Mouse (Mus musculus) gastrocnemius, adult 2 months (tissue): ENCODE results near the gene Olfr320. TPM values are rescaled to one million over a fixed set of nuclear protein-coding genes. Genes with fewer than 3 reads are reported as not detected.

ENCODE experiments used
- DNase-seq: peaks from one replicate; pipeline ENCODE4 v3.0.0; 2022
- H3K27ac ChIP-seq: fragments of 200-600 bp; 2 replicates; pipeline ENCODE4 v1.8.1; 2022; ENCODE audit warnings: mild to moderate bottlenecking
- H3K4me3 ChIP-seq: fragments of 200-600 bp; 2 replicates; pipeline ENCODE4 v1.8.1; 2022; ENCODE audit warnings: mild to moderate bottlenecking, moderate library complexity
- CTCF ChIP-seq: fragments of 200-600 bp; IDR thresholded peaks from 2 replicates; pipeline ENCODE4 v1.8.1; 2022; ENCODE audit warnings: antibody characterized with exemption, mild to moderate bottlenecking, moderate library complexity
- intact Hi-C: fragments of 180-260 bp; cut with DNase I; formaldehyde crosslinking; loops from one replicate; pipeline ENCODE4 v1.15.1; 2025
- long read RNA-seq, 2 experiments: library from polyadenylated mRNA; stranded (forward); transcript quantifications; one replicate each; pipeline ENCODE4 v2.0.0; 2021
- total RNA-seq, 2 experiments: library from RNA; stranded (reverse); gene quantifications; 2 replicates each; pipeline ENCODE4 v1.2.3; 2021

Olfr320 gene
- not detected for total RNA-seq
- long read RNA-seq, experiment 1, result 0 reads
- long read RNA-seq, experiment 2, result 0 reads

- Histone ChIP-seq H3K4me3 (no peak within 1 kb of the TSS), H3K27ac (no peak within 1 kb of the TSS)
- no peak for DNase-seq
- no peak for TF ChIP-seq CTCF
- intact Hi-C loops, result no loop called here
Observed at GRCm38 (mm10) chr11:58680799-58681198, at the start of gene Olfr320. Gene Olfr320 (plus strand): TSS chr11:58681099.

GRCm38 (mm10) chr11:58634878-58635277 is 46.0 kb upstream of the Olfr320 start:
- intact Hi-C loops, result loop anchor here (5.0 to 10.0 kb wide), 2 partner anchors 233 to 340 kb away; no protein-coding TSS in a partner anchor
- Histone ChIP-seq H3K27ac (no peak overlapping the region), H3K4me3 (no peak overlapping the region)
- no peak for DNase-seq
- no peak for TF ChIP-seq CTCF

GRCm38 (mm10) chr11:58636376-58636977 is 44.4 kb upstream of the Olfr320 start:
- no peak overlapping the region for H3K27ac ChIP-seq
- no peak overlapping the region for H3K4me3 ChIP-seq
- intact Hi-C loops, result loop anchor here (5.0 to 10.0 kb wide), 2 partner anchors 234 to 342 kb away; no protein-coding TSS in a partner anchor
- peak; percentile 78 for TF ChIP-seq CTCF
- peak; percentile 51 for DNase-seq

GRCm38 (mm10) chr11:58638176-58638701 is 42.7 kb upstream of the Olfr320 start:
- intact Hi-C loops, result loop anchor here (5.0 to 10.0 kb wide), 2 partner anchors 236 to 343 kb away; no protein-coding TSS in a partner anchor
- H3K4me3 ChIP-seq, result no peak overlapping the region
- peak; percentile 69 for DNase-seq
- no peak overlapping the region for H3K27ac ChIP-seq
- no peak for TF ChIP-seq CTCF

GRCm38 (mm10) chr11:58640272-58640867 is 40.5 kb upstream of the Olfr320 start, which contains the start of gene Trim58:
Gene Trim58 (plus strand): TSS chr11:58640465.
- peak; percentile 24 for DNase-seq
- no peak within 1 kb of the TSS for H3K27ac ChIP-seq
- intact Hi-C loops, result no loop called here
- peak within 1 kb of the TSS; percentile 53 for H3K4me3 ChIP-seq
- TF ChIP-seq CTCF, result no peak

- Histone ChIP-seq H3K4me3 (no peak overlapping the region), H3K27ac (no peak overlapping the region)
- intact Hi-C loops, result no loop called here
- DNase-seq, result no peak
- no peak for TF ChIP-seq CTCF
Observed at GRCm38 (mm10) chr11:58641057-58641456, 39.8 kb upstream of the Olfr320 start.

- Histone ChIP-seq H3K4me3 (no peak overlapping the region), H3K27ac (no peak overlapping the region)
- TF ChIP-seq CTCF, result no peak
- intact Hi-C loops, result no loop called here
- DNase-seq, result no peak
Observed at GRCm38 (mm10) chr11:58641638-58642358, 39.1 kb upstream of the Olfr320 start.

GRCm38 (mm10) chr11:58643350-58643749 is 37.5 kb upstream of the Olfr320 start:
- peak; percentile 30 for DNase-seq
- Histone ChIP-seq H3K27ac (no peak overlapping the region), H3K4me3 (no peak overlapping the region)
- intact Hi-C loops, result no loop called here
- TF ChIP-seq CTCF, result peak; percentile 63

- TF ChIP-seq CTCF, result no peak
- H3K27ac ChIP-seq, result no peak overlapping the region
- intact Hi-C loops, result no loop called here
- no peak for DNase-seq
- no peak overlapping the region for H3K4me3 ChIP-seq
Observed at GRCm38 (mm10) chr11:58655151-58655550, 25.7 kb upstream of the Olfr320 start.

- DNase-seq, result no peak
- intact Hi-C loops, result no loop called here
- TF ChIP-seq CTCF, result no peak
- no peak within 1 kb of the TSS for H3K27ac ChIP-seq
- no peak within 1 kb of the TSS for H3K4me3 ChIP-seq
Observed at GRCm38 (mm10) chr11:58658596-58658995, 22.3 kb upstream of the Olfr320 start, which contains the start of gene Olfr322. Gene Olfr322 (plus strand): TSS chr11:58658782.

- TF ChIP-seq CTCF, result no peak
- Histone ChIP-seq H3K4me3 (no peak overlapping the region), H3K27ac (no peak overlapping the region)
- intact Hi-C loops, result no loop called here
- DNase-seq, result no peak
Observed at GRCm38 (mm10) chr11:58669252-58669651, 11.6 kb upstream of the Olfr320 start.

GRCm38 (mm10) chr11:58671825-58672224 is 9.1 kb upstream of the Olfr320 start:
- no peak for DNase-seq
- Histone ChIP-seq H3K4me3 (no peak overlapping the region), H3K27ac (no peak overlapping the region)
- TF ChIP-seq CTCF, result no peak
- intact Hi-C loops, result no loop called here

GRCm38 (mm10) chr11:58698862-58699261 is 18.0 kb downstream of the Olfr320 start, which contains the start of gene Olfr319:
Gene Olfr319 (plus strand): TSS chr11:58699162.
- no peak for DNase-seq
- Histone ChIP-seq H3K27ac (no peak within 1 kb of the TSS), H3K4me3 (no peak within 1 kb of the TSS)
- intact Hi-C loops, result no loop called here
- no peak for TF ChIP-seq CTCF
